Comparison of ENCODE assay signal across 8 mouse cellular contexts in genomic region chr19:60789452-60789851, GRCm38 (mm10). TPM values are rescaled to one million over a fixed set of nuclear protein-coding genes. Genes with fewer than 3 reads are reported as not detected.
DNase-seq lines count a peak whose midpoint lies in the region; ATAC-seq and TF ChIP-seq lines count a peak whose summit lies in the region.

No protein-coding gene starts in this region.

- peak overlapping the region; percentile 68 for H3K27ac ChIP-seq in liver, adult 2 months (replicated peaks; ENCODE audit: insufficient read depth, low read depth, low read length)
- peak overlapping the region; percentile 99 for H3K27ac ChIP-seq in embryonic facial prominence, embryonic 10.5 days (replicated peaks)
- H3K27ac ChIP-seq in hindbrain, postnatal 0 days = peak overlapping the region; percentile 99
- peak overlapping the region; percentile 91; the same call in 1 of the 2 replicates for H3K27ac ChIP-seq in neural tube, embryonic 12.5 days

- H3K36me3 ChIP-seq in liver, adult 2 months (ENCODE audit: control insufficient read depth, insufficient read depth, low read length) = no peaks in the 10 kb centered on the region
- 0 out of 2 replicates have a peak, but pooled peaks cover 3% of the 10 kb centered on the region for H3K36me3 ChIP-seq in embryonic facial prominence, embryonic 10.5 days (replicated peaks)
- H3K36me3 ChIP-seq in hindbrain, postnatal 0 days (ENCODE audit: insufficient read depth, low read length) = no peaks in the 10 kb centered on the region
- H3K36me3 ChIP-seq in neural tube, embryonic 12.5 days = no peaks in the 10 kb centered on the region

- DNase-seq in liver, adult 2 months (ENCODE audit: extremely low read depth, low read depth, low spot score) = peak; percentile 46
- no peak for DNase-seq in liver
- no peak for DNase-seq in embryonic facial prominence, embryonic 10.5 days (ENCODE audit: low spot score)
- no peak for DNase-seq in hindbrain, postnatal 0 days (ENCODE audit: low spot score)
- DNase-seq in spleen, postnatal 4 days (ENCODE audit: low spot score in 2 of 2) = no peak
- no peak for DNase-seq in left cerebral cortex, adult 8-10 months (ENCODE audit: low spot score in 2 of 2)
- DNase-seq in thymus, postnatal 0 days (ENCODE audit: low spot score) = no peak

- H3K4me3 ChIP-seq in liver, adult 2 months (ENCODE audit: insufficient read depth, low read depth, low read length) = peak overlapping the region; percentile 64
- H3K4me3 ChIP-seq in embryonic facial prominence, embryonic 10.5 days = peak overlapping the region; percentile 98
- H3K4me3 ChIP-seq in hindbrain, postnatal 0 days (ENCODE audit: low read length) = peak overlapping the region; percentile 98
- H3K4me3 ChIP-seq in neural tube, embryonic 12.5 days = peak overlapping the region; percentile 99

- H3K9me3 ChIP-seq in embryonic facial prominence, embryonic 10.5 days = no peaks in the 10 kb centered on the region
- no peaks in the 10 kb centered on the region for H3K9me3 ChIP-seq in hindbrain, postnatal 0 days (ENCODE audit: low read length)
- H3K9me3 ChIP-seq in neural tube, embryonic 12.5 days = no peaks in the 10 kb centered on the region

- H3K27me3 ChIP-seq in liver, adult 2 months (ENCODE audit: control insufficient read depth, insufficient read depth, low read length) = no peaks in the 10 kb centered on the region
- H3K27me3 ChIP-seq in embryonic facial prominence, embryonic 10.5 days (replicated peaks; ENCODE audit: low read depth, poor library complexity, severe bottlenecking) = no peaks in the 10 kb centered on the region
- no peaks in the 10 kb centered on the region for H3K27me3 ChIP-seq in hindbrain, postnatal 0 days (ENCODE audit: insufficient read depth, low read length)
- no peaks in the 10 kb centered on the region for H3K27me3 ChIP-seq in neural tube, embryonic 12.5 days (replicated peaks)

- ATAC-seq in hindbrain, postnatal 0 days = no peak
- no peak for ATAC-seq in neural tube, embryonic 12.5 days (ENCODE audit: low FRiP score, low read depth)

- H3K4me1 ChIP-seq in liver, adult 2 months (ENCODE audit: control insufficient read depth, insufficient read depth, low read length) = peaks cover 18% of the 10 kb centered on the region
- peaks cover 31% of the 10 kb centered on the region for H3K4me1 ChIP-seq in embryonic facial prominence, embryonic 10.5 days
- peaks cover 4% of the 10 kb centered on the region; the same call in 1 of the 2 replicates for H3K4me1 ChIP-seq in hindbrain, postnatal 0 days (ENCODE audit: insufficient read depth, low read length)
- peaks cover 11% of the 10 kb centered on the region for H3K4me1 ChIP-seq in neural tube, embryonic 12.5 days

- no peak for TF ChIP-seq CTCF in liver, adult 2 months (IDR thresholded peaks at IDR 0.05; ENCODE audit: low read depth, low read length)
- TF ChIP-seq CTCF in hindbrain, postnatal 0 days (IDR thresholded peaks at IDR 0.05; ENCODE audit: low read depth) = no peak

- H3K9ac ChIP-seq in liver, adult 2 months (ENCODE audit: low read depth, low read length) = peak overlapping the region; percentile 92
- H3K9ac ChIP-seq in hindbrain, postnatal 0 days (replicated peaks; ENCODE audit: low read length) = peak overlapping the region; percentile 100
- peak overlapping the region; percentile 99 for H3K9ac ChIP-seq in neural tube, embryonic 12.5 days

- TF ChIP-seq POLR2A in liver, adult 2 months (IDR thresholded peaks at IDR 0.05; ENCODE audit: extremely low read depth, insufficient read depth, low read length) = no peak

- under 1% methylated on average over 7 of the region's 7 CpGs for WGBS in liver, adult 2 months
- WGBS in embryonic facial prominence, embryonic 10.5 days = 2% methylated on average over 7 of the region's 7 CpGs
- WGBS in hindbrain, postnatal 0 days = 1% methylated on average over 7 of the region's 7 CpGs
- WGBS in neural tube, embryonic 12.5 days = 3% methylated on average over 7 of the region's 7 CpGs

- H3K79me2 ChIP-seq in liver, adult 2 months (ENCODE audit: control insufficient read depth, insufficient read depth, low read length) = peaks cover 15% of the 10 kb centered on the region

- H3K4me2 ChIP-seq in hindbrain, postnatal 0 days (ENCODE audit: low read depth, low read length) = peak overlapping the region; percentile 60
- peak overlapping the region; percentile 63 for H3K4me2 ChIP-seq in neural tube, embryonic 12.5 days (replicated peaks)

RNA-seq across cellular contexts. Expression of gene Eif3a, which starts 1.0 kb away (rescaled TPM):
- total RNA-seq in liver, adult 2 months (2014; rRNA removed) = 57.9 and 65.8 TPM in 2 replicates
- 16.5 and 17.7 TPM in 2 replicates for polyA plus RNA-seq in liver, adult 2 months (2012; rRNA removed)
- 167 and 171 TPM in 2 replicates for polyA plus RNA-seq in embryonic facial prominence, embryonic 10.5 days (2016; fragmentation: Nextera tagmentation; extraction: Ambion mirVana)
- total RNA-seq in hindbrain, postnatal 0 days (2014; rRNA removed) = 68.4 and 78.6 TPM in 2 replicates
- polyA plus RNA-seq in hindbrain, postnatal 0 days (2015; fragmentation: Nextera tagmentation; extraction: Ambion mirVana) = 89.8 and 95.5 TPM in 2 replicates
- polyA plus RNA-seq in neural tube, embryonic 12.5 days (2016; fragmentation: Nextera tagmentation; extraction: Ambion mirVana) = 115 and 121 TPM in 2 replicates
- 10 to 100 TPM; 88.6 to 98.3 (median 90.6) TPM for total RNA-seq in left cerebral cortex, adult 8-10 months (2022)
- polyA plus RNA-seq in thymus, postnatal 0 days (2015; fragmentation: Nextera tagmentation; extraction: Ambion mirVana) = 96.9 and 100 TPM in 2 replicates

RNA-seq across cellular contexts. Expression of gene Fam45a, which starts 21.9 kb away (rescaled TPM):
- 23.8 and 23.9 TPM in 2 replicates for total RNA-seq in liver, adult 2 months (2014; rRNA removed)
- 6.4 and 6.5 TPM in 2 replicates for polyA plus RNA-seq in liver, adult 2 months (2012; rRNA removed)
- 28.4 and 29.6 TPM in 2 replicates for polyA plus RNA-seq in embryonic facial prominence, embryonic 10.5 days (2016; fragmentation: Nextera tagmentation; extraction: Ambion mirVana)
- 29.7 and 32.0 TPM in 2 replicates for total RNA-seq in hindbrain, postnatal 0 days (2014; rRNA removed)
- polyA plus RNA-seq in hindbrain, postnatal 0 days (2015; fragmentation: Nextera tagmentation; extraction: Ambion mirVana) = 44.8 and 45.6 TPM in 2 replicates
- 34.8 and 35.5 TPM in 2 replicates for polyA plus RNA-seq in neural tube, embryonic 12.5 days (2016; fragmentation: Nextera tagmentation; extraction: Ambion mirVana)
- 10 to 100 TPM; 43.8 to 53.4 (median 48.2) TPM for total RNA-seq in left cerebral cortex, adult 8-10 months (2022)
- polyA plus RNA-seq in thymus, postnatal 0 days (2015; fragmentation: Nextera tagmentation; extraction: Ambion mirVana) = 23.6 and 25.5 TPM in 2 replicates

RNA-seq across cellular contexts. Expression of gene Nanos1, which starts 33.7 kb away (rescaled TPM):
- total RNA-seq in liver, adult 2 months (2014; rRNA removed) = 0.09 and 0.27 TPM in 2 replicates
- 0.02 TPM in 1 of 2 replicates, not detected in the other for polyA plus RNA-seq in liver, adult 2 months (2012; rRNA removed)
- 1.2 and 1.4 TPM in 2 replicates for polyA plus RNA-seq in embryonic facial prominence, embryonic 10.5 days (2016; fragmentation: Nextera tagmentation; extraction: Ambion mirVana)
- total RNA-seq in hindbrain, postnatal 0 days (2014; rRNA removed) = 37.2 and 40.1 TPM in 2 replicates
- polyA plus RNA-seq in hindbrain, postnatal 0 days (2015; fragmentation: Nextera tagmentation; extraction: Ambion mirVana) = 16.0 and 16.1 TPM in 2 replicates
- polyA plus RNA-seq in neural tube, embryonic 12.5 days (2016; fragmentation: Nextera tagmentation; extraction: Ambion mirVana) = 7.7 and 8.5 TPM in 2 replicates
- 10 to 100 TPM; 21.2 to 23.8 (median 22.2) TPM for total RNA-seq in left cerebral cortex, adult 8-10 months (2022)
- polyA plus RNA-seq in thymus, postnatal 0 days (2015; fragmentation: Nextera tagmentation; extraction: Ambion mirVana) = 1.8 and 1.9 TPM in 2 replicates
